Mouse (Mus musculus) adrenal gland, postnatal 4 days (tissue): ENCODE results near the gene Smchd1. TPM values are rescaled to one million over a fixed set of nuclear protein-coding genes. Genes with fewer than 3 reads are reported as not detected.

Experiments
- DNase-seq, 2 experiments: peaks; one replicate each; pipeline ENCODE4 v3.0.0; 2021 to 2022; ENCODE audit warnings: low spot score in 2 of 2, mixed read lengths in 2 of 2
- total RNA-seq, 2 experiments: library from RNA; stranded (reverse); gene quantifications; 2 replicates each; pipeline ENCODE4 v1.2.3; 2021

Smchd1 gene
- total RNA-seq, 2 experiments from 2014 or later = 45.5 to 57.2 TPM

- DNase-seq = no peak
These were observed 163.6 kb downstream of the Smchd1 start, which contains the start of gene Emilin2 for GRCm38 (mm10) chr17:71311340-71312171. TSS of gene Emilin2 (minus strand) at chr17:71311978.

GRCm38 (mm10) chr17:71310486-71311339 is 164.4 kb downstream of the Smchd1 start:
- DNase-seq = no peak

GRCm38 (mm10) chr17:71309711-71310485 is 165.2 kb downstream of the Smchd1 start:
- DNase-seq = no peak

GRCm38 (mm10) chr17:71309141-71309540 is 166.0 kb downstream of the Smchd1 start:
- DNase-seq = no peak

GRCm38 (mm10) chr17:71308296-71308695 is 166.8 kb downstream of the Smchd1 start:
- no peak for DNase-seq

GRCm38 (mm10) chr17:71307251-71307790 is 167.8 kb downstream of the Smchd1 start:
- no peak for DNase-seq

GRCm38 (mm10) chr17:71306716-71307115 is 168.4 kb downstream of the Smchd1 start:
- DNase-seq = no peak

GRCm38 (mm10) chr17:71306091-71306490 is 169.1 kb downstream of the Smchd1 start:
- DNase-seq = no peak

- no peak for DNase-seq
These were observed 171.7 kb downstream of the Smchd1 start for GRCm38 (mm10) chr17:71303444-71303843.

- DNase-seq = no peak
These were observed 173.7 kb downstream of the Smchd1 start for GRCm38 (mm10) chr17:71301413-71301812.

GRCm38 (mm10) chr17:71300338-71300737 is 174.8 kb downstream of the Smchd1 start:
- DNase-seq = no peak

- DNase-seq = no peak
These were observed 175.3 kb downstream of the Smchd1 start for GRCm38 (mm10) chr17:71299879-71300278.

- no peak for DNase-seq
These were observed 180.6 kb downstream of the Smchd1 start for GRCm38 (mm10) chr17:71294570-71294969.

Other genes starting within 250 kb of the Smchd1 start
- 10 to 100 TPM; 11.1 to 17.6 TPM for gene Emilin2, start 163.4 kb downstream of the Smchd1 start, total RNA-seq
- 1 to 10 TPM; 4.3 to 6.1 TPM for gene Gm4707, start 15.4 kb downstream of the Smchd1 start, total RNA-seq
- 10 to 100 TPM; 18.7 to 19.1 TPM for gene Ndc80, start 51.5 kb upstream of the Smchd1 start, total RNA-seq
- gene Spdya, start 76.7 kb upstream of the Smchd1 start, total RNA-seq = 1 to 10 TPM; 1.2 TPM
- 10 to 100 TPM; 59.1 to 71.4 TPM for gene Wdr43, start 140.6 kb upstream of the Smchd1 start, total RNA-seq
- under 1 TPM; 0.14 to 0.17 TPM for gene Togaram2, start 197.9 kb upstream of the Smchd1 start, total RNA-seq